Mouse (Mus musculus) heart, embryonic 10.5 days (tissue): ENCODE measurements at regions not wholly inside any gene's neighbourhood (a gene's known extent, or its start where the extent isn't known, plus 50 kb on each side); places are given as distances from the start of the nearest gene placed in this dataset.

Experiments
- DNase-seq: peaks from one replicate; pipeline ENCODE4 v3.0.0-alpha.2; 2017; ENCODE audit warnings: low spot score
- H3K27ac ChIP-seq: fragments of 300-500 bp; sonication (generic); 2 replicates; pipeline ENCODE4 v1.5.1; 2016; ENCODE audit warnings: mild to moderate bottlenecking
- H3K27me3 ChIP-seq: fragments of 300-500 bp; sonication (generic); 2 replicates; pipeline ENCODE4 v1.6.1; 2016; ENCODE audit warnings: mild to moderate bottlenecking; ENCODE audit not compliant: poor library complexity, insufficient read depth, severe bottlenecking
- H3K36me3 ChIP-seq: fragments of 300-500 bp; sonication (generic); 2 replicates; pipeline ENCODE4 v1.6.1; 2016; ENCODE audit warnings: mild to moderate bottlenecking, moderate library complexity
- H3K4me1 ChIP-seq: fragments of 300-500 bp; sonication (generic); 2 replicates; pipeline ENCODE4 v1.6.1; 2016; ENCODE audit warnings: mild to moderate bottlenecking
- H3K4me3 ChIP-seq: fragments of 300-500 bp; sonication (generic); 2 replicates; pipeline ENCODE4 v1.5.1; 2016; ENCODE audit warnings: mild to moderate bottlenecking, moderate library complexity
- H3K9me3 ChIP-seq: fragments of 300-500 bp; sonication (generic); 2 replicates; pipeline ENCODE4 v1.6.1; 2016; ENCODE audit warnings: mild to moderate bottlenecking, moderate library complexity
- WGBS: fragments of 180-500 bp; shearing (Covaris S2); methylation state at CpG from one replicate; pipeline ENCODE4 v1.1.7; 2016; 5-methylcytosine and 5-hydroxymethylcytosine counted together

DNA sequence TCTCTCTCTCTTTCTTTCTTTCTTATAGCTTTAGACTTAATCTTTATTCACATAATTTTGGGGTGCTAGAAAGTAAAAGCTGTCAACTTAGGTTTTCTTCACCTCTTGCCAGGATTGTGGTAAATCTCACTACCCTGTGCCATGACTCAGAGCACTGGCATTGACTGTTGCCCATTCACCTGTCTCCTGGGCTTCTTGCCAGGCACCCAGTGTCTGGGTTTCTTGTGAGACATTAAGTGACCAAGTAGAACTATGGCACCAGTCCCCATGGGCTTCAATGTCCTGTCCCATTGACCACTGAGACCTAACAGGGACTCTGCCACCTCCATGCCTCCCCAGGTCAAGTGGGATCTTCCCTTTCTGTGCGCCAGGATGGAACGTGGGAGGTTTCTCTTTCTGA is 69.2 kb upstream of the Gadd45a start:
- no peak for DNase-seq
- peaks cover 8% of the 10 kb centered on the region; the same call in 1 of the 2 replicates for H3K27me3 ChIP-seq
- WGBS = 80% methylated on average over 2 of the region's 2 CpGs
- no peak overlapping the region for H3K4me3 ChIP-seq
- H3K27ac ChIP-seq = no peak overlapping the region
- H3K4me1 ChIP-seq = no peaks in the 10 kb centered on the region
- H3K36me3 ChIP-seq = no peaks in the 10 kb centered on the region
- no peaks in the 10 kb centered on the region for H3K9me3 ChIP-seq

GRCm38 (mm10) chr6:67105386-67105785 is 68.1 kb upstream of the Gadd45a start:
- Histone ChIP-seq H3K4me1 (no peaks in the 10 kb centered on the region), H3K9me3 (no peaks in the 10 kb centered on the region), H3K36me3 (no peaks in the 10 kb centered on the region), H3K27me3 (no peaks in the 10 kb centered on the region; the same call in 1 of the 2 replicates), H3K27ac (no peak overlapping the region), H3K4me3 (no peak overlapping the region)
- no peak for DNase-seq
- 9% methylated on average over 4 of the region's 4 CpGs for WGBS

- Histone ChIP-seq H3K27ac (no peak overlapping the region), H3K4me1 (no peaks in the 10 kb centered on the region), H3K4me3 (no peak overlapping the region), H3K36me3 (no peaks in the 10 kb centered on the region), H3K27me3 (no peaks in the 10 kb centered on the region; the same call in 1 of the 2 replicates), H3K9me3 (no peaks in the 10 kb centered on the region)
- DNase-seq = no peak
- 84% methylated on average over 3 of the region's 3 CpGs for WGBS
These were observed 66.9 kb upstream of the Gadd45a start for GRCm38 (mm10) chr6:67104205-67104604.

DNA sequence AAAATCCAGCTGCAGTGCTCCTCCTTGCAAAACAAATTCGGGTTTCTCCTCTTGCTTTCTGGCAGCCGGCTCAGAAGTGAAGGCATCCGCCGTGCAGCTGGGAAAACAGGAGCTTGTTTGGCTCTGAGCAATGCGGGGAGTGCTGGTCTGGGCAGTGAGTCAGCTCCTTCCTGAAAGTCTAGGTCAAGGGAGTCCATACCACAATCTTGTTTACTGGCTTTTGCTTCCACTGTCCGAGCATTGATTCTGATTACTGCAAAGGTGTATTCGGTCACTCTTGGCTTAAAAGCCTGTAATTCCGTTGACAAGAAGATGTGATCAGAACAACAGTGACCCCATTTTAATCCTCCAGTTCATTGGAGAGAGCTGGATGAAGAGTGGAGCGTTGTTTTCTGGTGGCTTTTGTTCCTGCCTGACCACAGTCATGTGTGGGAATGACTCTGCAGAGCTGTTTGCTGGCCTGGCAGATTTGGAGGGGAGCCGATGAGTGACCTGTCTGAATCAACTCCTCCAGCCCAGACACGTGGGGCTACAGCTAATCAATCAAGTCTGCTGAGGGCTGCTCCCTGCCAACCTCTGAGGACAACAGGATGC is 65.4 kb upstream of the Gadd45a start:
- 50% methylated on average over 11 of the region's 11 CpGs for WGBS
- H3K36me3 ChIP-seq = no peaks in the 10 kb centered on the region
- no peak for DNase-seq
- H3K27me3 ChIP-seq = no peaks in the 10 kb centered on the region; the same call in 1 of the 2 replicates
- H3K27ac ChIP-seq = no peak overlapping the region; the same call in 1 of the 2 replicates
- H3K4me3 ChIP-seq = no peak overlapping the region
- no peaks in the 10 kb centered on the region for H3K4me1 ChIP-seq
- H3K9me3 ChIP-seq = no peaks in the 10 kb centered on the region

- H3K9me3 ChIP-seq = no peaks in the 10 kb centered on the region
- no peak overlapping the region for H3K27ac ChIP-seq
- no peaks in the 10 kb centered on the region; the same call in 1 of the 2 replicates for H3K27me3 ChIP-seq
- no peak for DNase-seq
- H3K36me3 ChIP-seq = no peaks in the 10 kb centered on the region
- H3K4me1 ChIP-seq = no peaks in the 10 kb centered on the region
- no peak overlapping the region for H3K4me3 ChIP-seq
- 84% methylated on average over 4 of the region's 4 CpGs for WGBS
These were observed 64.8 kb upstream of the Gadd45a start for GRCm38 (mm10) chr6:67102014-67102413.

DNA sequence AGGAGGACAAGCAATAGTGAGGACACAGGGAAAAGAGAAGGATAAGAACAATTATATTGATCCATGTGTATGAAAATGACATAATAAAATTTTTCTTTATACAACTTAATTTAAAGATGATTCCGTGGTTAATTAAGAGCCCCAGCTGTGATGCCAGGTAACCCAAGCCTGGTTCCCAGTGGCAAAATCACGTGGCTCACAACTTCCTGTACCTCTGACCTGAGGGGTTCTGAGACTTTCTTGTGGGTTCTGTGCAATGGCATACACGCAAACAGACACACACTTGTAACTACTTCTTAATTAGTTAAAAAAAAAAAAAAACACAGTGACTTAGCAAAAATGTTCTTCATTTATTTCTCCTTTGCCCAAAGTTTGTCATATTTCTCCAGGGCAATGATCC is 57.2 kb upstream of the Gadd45a start:
- WGBS = 79% methylated on average over 3 of the region's 3 CpGs
- H3K4me3 ChIP-seq = no peak overlapping the region
- H3K36me3 ChIP-seq = no peaks in the 10 kb centered on the region
- no peaks in the 10 kb centered on the region for H3K4me1 ChIP-seq
- DNase-seq = no peak
- no peaks in the 10 kb centered on the region for H3K27me3 ChIP-seq
- no peak overlapping the region for H3K27ac ChIP-seq
- no peaks in the 10 kb centered on the region for H3K9me3 ChIP-seq

DNA sequence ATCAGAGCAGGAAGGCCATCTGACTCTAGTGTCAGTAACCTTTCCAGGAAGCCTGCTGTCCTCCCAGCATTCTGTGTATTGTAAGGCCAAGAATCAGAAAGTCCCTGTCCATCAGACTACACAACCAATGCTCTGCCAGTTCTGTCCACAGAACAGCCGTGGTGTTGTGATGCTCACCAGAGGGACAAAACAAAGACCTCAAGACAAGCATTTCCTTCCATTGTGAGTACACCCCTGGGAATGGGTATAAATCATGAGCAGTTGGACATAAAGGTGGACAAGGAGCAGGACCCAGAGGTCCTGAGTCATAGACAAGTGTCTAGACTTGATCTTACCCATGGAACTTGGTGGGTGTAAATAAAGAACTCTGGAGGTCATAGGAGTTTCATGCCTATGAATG is 55.9 kb upstream of the Gadd45a start:
- 74% methylated on average over 1 of the region's 1 CpGs for WGBS
- Histone ChIP-seq H3K9me3 (no peaks in the 10 kb centered on the region), H3K27me3 (no peaks in the 10 kb centered on the region; the same call in 1 of the 2 replicates), H3K36me3 (no peaks in the 10 kb centered on the region), H3K27ac (no peak overlapping the region), H3K4me1 (0 out of 2 replicates have a peak, but pooled peaks cover 4% of the 10 kb centered on the region), H3K4me3 (no peak overlapping the region)
- DNase-seq = no peak

DNA sequence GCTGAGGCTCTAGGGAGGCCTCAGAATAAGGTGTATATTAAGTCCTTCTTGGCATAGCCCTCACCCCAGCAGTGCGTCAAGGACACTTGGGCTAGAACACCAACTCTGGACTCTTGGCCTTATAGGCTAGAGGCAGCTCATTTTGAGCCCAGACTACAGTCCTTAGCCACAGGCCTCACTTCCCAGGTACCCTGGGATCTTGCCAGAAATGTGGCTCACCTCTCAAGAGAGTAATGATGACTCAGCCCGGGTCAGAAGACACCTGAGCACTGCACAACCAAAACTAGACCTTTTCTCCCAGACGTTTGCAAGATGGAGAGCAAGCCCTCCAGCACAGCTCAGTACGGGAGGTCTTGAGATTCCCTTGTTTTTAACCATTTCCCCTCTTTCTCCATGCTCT is 52.9 kb upstream of the Gadd45a start:
- DNase-seq = no peak
- WGBS = 84% methylated on average over 4 of the region's 4 CpGs
- Histone ChIP-seq H3K27me3 (no peaks in the 10 kb centered on the region; the same call in 1 of the 2 replicates), H3K4me1 (0 out of 2 replicates have a peak, but pooled peaks cover 6% of the 10 kb centered on the region), H3K9me3 (no peaks in the 10 kb centered on the region), H3K36me3 (no peaks in the 10 kb centered on the region), H3K27ac (no peak overlapping the region), H3K4me3 (no peak overlapping the region)

DNA sequence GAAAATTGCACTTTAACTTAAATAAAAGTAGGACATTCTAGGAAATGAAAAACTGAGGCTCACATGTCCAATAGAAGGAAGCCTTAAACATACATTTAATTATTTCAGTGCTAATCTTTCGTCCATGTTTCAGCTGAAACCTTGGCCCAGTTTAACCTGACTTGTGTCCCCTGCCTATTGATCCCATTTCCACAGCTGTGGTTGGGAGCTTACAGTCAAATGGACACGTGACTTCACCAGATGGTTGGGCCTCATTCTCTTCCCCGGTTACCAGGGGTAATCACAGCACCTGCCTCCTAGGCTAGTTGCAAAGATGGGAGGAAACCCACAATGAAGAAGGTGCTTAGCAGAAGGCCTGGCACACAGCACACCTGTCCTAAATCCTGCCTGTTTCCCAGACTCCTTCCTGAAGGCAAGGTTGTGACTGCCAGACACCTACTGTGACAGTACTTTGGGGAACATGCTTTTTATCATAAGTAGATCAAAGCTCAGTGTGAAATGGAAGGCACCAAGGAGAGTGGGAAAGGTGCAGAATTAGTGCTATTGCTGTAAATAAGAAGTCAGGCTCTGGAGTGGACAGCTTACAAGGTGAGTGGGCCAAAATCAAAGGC is 52.4 kb upstream of the Gadd45a start:
- DNase-seq = no peak
- Histone ChIP-seq H3K4me1 (0 out of 2 replicates have a peak, but pooled peaks cover 6% of the 10 kb centered on the region), H3K27me3 (no peaks in the 10 kb centered on the region; the same call in 1 of the 2 replicates), H3K27ac (no peak overlapping the region), H3K36me3 (no peaks in the 10 kb centered on the region), H3K9me3 (no peaks in the 10 kb centered on the region), H3K4me3 (no peak overlapping the region)
- 82% methylated on average over 3 of the region's 3 CpGs for WGBS

DNA sequence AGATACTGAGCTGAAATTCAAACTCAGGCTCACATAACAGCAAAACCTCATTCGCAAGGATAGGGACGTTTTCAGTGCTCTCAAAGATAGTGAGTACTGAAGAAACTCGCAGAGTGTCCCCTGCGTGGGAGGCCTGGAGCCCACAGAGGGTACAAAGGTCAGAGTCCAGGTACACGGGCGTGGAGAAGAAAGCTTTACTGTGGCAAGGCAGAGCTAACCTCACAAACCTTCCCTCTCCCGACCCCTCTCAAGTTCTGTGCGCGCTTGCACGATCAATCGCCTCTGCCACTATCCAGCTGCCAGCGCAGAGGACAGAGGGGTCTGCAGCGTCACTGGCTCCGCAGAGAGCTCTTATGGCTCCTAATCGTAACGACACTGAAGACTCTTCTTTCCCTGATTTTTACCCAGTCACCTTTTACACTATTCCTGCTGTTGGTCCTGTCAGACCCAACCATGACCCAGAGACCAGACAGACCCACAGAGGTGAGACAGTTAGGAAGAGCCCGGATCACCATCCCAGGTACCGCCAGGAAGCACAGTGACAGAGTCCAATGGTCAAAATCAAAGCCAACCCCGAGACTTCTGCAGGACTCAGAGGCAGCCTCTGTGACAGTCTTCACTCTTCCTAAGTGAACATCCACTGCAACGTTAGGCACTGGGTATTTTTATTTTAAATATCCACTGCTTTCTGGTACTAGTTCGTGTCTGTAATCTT is 51.6 kb upstream of the Gadd45a start:
- no peak for DNase-seq
- H3K27ac ChIP-seq = no peak overlapping the region
- no peaks in the 10 kb centered on the region for H3K36me3 ChIP-seq
- WGBS = 64% methylated on average over 21 of the region's 21 CpGs
- H3K4me3 ChIP-seq = no peak overlapping the region
- H3K4me1 ChIP-seq = 0 out of 2 replicates have a peak, but pooled peaks cover 6% of the 10 kb centered on the region
- no peaks in the 10 kb centered on the region; the same call in 1 of the 2 replicates for H3K27me3 ChIP-seq
- H3K9me3 ChIP-seq = no peaks in the 10 kb centered on the region

- no peak overlapping the region for H3K27ac ChIP-seq
- WGBS = 68% methylated on average over 5 of the region's 5 CpGs
- no peak for DNase-seq
- no peaks in the 10 kb centered on the region for H3K9me3 ChIP-seq
- 0 out of 2 replicates have a peak, but pooled peaks cover 6% of the 10 kb centered on the region for H3K4me1 ChIP-seq
- H3K4me3 ChIP-seq = no peak overlapping the region
- no peaks in the 10 kb centered on the region for H3K36me3 ChIP-seq
- H3K27me3 ChIP-seq = no peaks in the 10 kb centered on the region; the same call in 1 of the 2 replicates
These were observed 50.7 kb upstream of the Gadd45a start for GRCm38 (mm10) chr6:67087837-67088440.

GRCm38 (mm10) chr6:67087393-67087792 is 50.1 kb upstream of the Gadd45a start:
- Histone ChIP-seq H3K4me3 (no peak overlapping the region), H3K4me1 (0 out of 2 replicates have a peak, but pooled peaks cover 6% of the 10 kb centered on the region), H3K27ac (no peak overlapping the region), H3K9me3 (no peaks in the 10 kb centered on the region), H3K27me3 (no peaks in the 10 kb centered on the region; the same call in 1 of the 2 replicates), H3K36me3 (no peaks in the 10 kb centered on the region)
- 43% methylated on average over 3 of the region's 3 CpGs for WGBS
- no peak for DNase-seq
